Mouse (Mus musculus) forebrain, postnatal 0 days (tissue): ENCODE measurements around the gene Adcy3. TPM values are rescaled to one million over a fixed set of nuclear protein-coding genes. Genes with fewer than 3 reads are reported as not detected.

ENCODE experiments used
- ATAC-seq: fragments of 200-750 bp; cut with Nextera tagmentation; 2 replicates; pipeline ENCODE4 v1.8.0; 2017; ENCODE audit warnings: mild to moderate bottlenecking, moderate library complexity
- DNase-seq: peaks from one replicate; pipeline ENCODE4 v3.0.0-alpha.2; 2015
- H3K27ac ChIP-seq: fragments of 300-500 bp; sonication (generic); 2 replicates; pipeline ENCODE4 v1.5.1; 2014; ENCODE audit warnings: low read depth, mild to moderate bottlenecking, antibody characterized with exemption, low read length, moderate library complexity, mixed read lengths
- H3K27me3 ChIP-seq: fragments of 300-500 bp; sonication (generic); 2 replicates; pipeline ENCODE4 v1.6.1; 2014; ENCODE audit warnings: mild to moderate bottlenecking, low read length, mixed read lengths; ENCODE audit not compliant: insufficient read depth
- H3K36me3 ChIP-seq: fragments of 300-500 bp; sonication (generic); 2 replicates; pipeline ENCODE4 v1.6.1; 2014; ENCODE audit warnings: mild to moderate bottlenecking, moderate library complexity; ENCODE audit not compliant: insufficient read depth
- H3K4me1 ChIP-seq: fragments of 300-500 bp; sonication (generic); 2 replicates; pipeline ENCODE4 v1.6.1; 2014; ENCODE audit warnings: antibody characterized with exemption; ENCODE audit not compliant: insufficient read depth
- H3K4me2 ChIP-seq: fragments of 300-500 bp; sonication (generic); 2 replicates; pipeline ENCODE4 v1.6.1; 2014; ENCODE audit warnings: low read depth, mild to moderate bottlenecking, moderate library complexity
- H3K4me3 ChIP-seq: fragments of 300-500 bp; sonication (generic); 2 replicates; pipeline ENCODE4 v1.5.1; 2014; ENCODE audit warnings: low read depth, low read length, mixed read lengths
- H3K9ac ChIP-seq: fragments of 300-500 bp; sonication (generic); 2 replicates; pipeline ENCODE4 v1.6.1; 2014; ENCODE audit warnings: mild to moderate bottlenecking
- H3K9me3 ChIP-seq: fragments of 300-500 bp; sonication (generic); 2 replicates; pipeline ENCODE4 v1.6.1; 2016; ENCODE audit warnings: low read length
- CTCF ChIP-seq: sonication (generic); IDR thresholded peaks from 2 replicates; pipeline ENCODE4 v1.5.1; 2016; ENCODE audit warnings: antibody characterized with exemption, control low read depth, low read depth
- WGBS: fragments of 180-500 bp; shearing (Covaris S2); extraction: QIAGEN DNeasy Blood & Tissue Kit; methylation state at CpG from one replicate; pipeline ENCODE4 v1.1.7; 2014; 5-methylcytosine and 5-hydroxymethylcytosine counted together
- polyA plus RNA-seq: library from polyadenylated mRNA; unstranded; fragments of >200 nt; fragmentation: Nextera tagmentation; extraction: Ambion mirVana; gene quantifications from 2 replicates; pipeline ENCODE4 v1.2.1, GENCODE M21; 2015
- total RNA-seq: library from RNA; depleted of rRNA; stranded (reverse); fragments of >200 nt; gene quantifications from 2 replicates; pipeline ENCODE4 v1.2.3, GENCODE M21; 2014

Adcy3 gene
- total and polyA plus RNA-seq, 2 experiments from 2014 or later: 10.2 to 29.7 TPM

DNA sequence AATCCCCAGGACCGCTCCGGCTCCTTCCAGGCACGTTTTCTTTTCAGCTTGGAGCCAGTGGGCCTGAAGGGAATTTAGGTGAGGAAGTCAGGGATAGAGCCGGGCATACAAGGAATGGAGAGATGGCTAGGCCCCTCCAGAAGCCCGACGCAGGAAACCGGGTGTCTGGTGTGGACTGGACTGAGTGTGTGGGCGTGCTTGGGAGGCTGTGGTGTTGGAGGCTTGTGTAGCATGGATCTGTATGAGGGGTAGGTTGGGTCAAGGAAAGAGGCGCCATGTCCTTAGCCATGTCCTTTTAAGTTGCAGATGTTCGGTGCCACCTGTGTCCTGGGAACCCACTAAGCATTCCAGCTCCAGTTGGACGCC is 927 bp downstream of the Adcy3 start:
- no peaks in the 10 kb centered on the region for H3K27me3 ChIP-seq
- peak overlapping the region; percentile 61 for H3K4me3 ChIP-seq
- peaks cover 20% of the 10 kb centered on the region for H3K4me1 ChIP-seq
- peak overlapping the region; percentile 82 for H3K27ac ChIP-seq
- 29% methylated on average over 11 of the region's 11 CpGs for WGBS
- TF ChIP-seq CTCF: no peak
- H3K36me3 ChIP-seq: 0 out of 2 replicates have a peak, but pooled peaks cover 8% of the 10 kb centered on the region
- peak overlapping the region; percentile 74 for H3K9ac ChIP-seq
- no peak for DNase-seq
- no peaks in the 10 kb centered on the region for H3K9me3 ChIP-seq
- H3K4me2 ChIP-seq: peak overlapping the region; percentile 83
- no peak; the same call in 1 of the 2 replicates for ATAC-seq

DNA sequence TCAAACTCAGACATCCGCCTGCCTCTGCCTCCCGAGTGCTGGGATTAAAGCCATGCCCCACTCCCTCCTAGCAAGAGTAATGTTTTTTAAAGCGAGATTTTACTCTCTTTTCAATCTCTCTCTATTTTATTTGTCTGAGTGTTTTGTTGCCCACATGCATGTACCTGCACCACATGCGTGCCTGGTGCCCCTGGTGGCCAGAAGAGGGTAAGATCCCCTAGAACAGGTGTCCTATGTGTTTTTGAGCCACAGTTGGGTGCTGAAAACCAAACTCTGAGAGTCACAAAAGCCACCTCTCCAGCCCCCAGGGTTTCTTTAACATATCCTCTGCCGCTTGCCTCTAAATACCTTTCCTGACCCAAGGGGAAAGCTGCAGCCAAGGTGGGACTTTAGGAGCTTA is 10.3 kb downstream of the Adcy3 start:
- H3K27ac ChIP-seq: no peak overlapping the region
- H3K4me3 ChIP-seq: no peak overlapping the region
- no peaks in the 10 kb centered on the region for H3K27me3 ChIP-seq
- DNase-seq: no peak
- H3K9me3 ChIP-seq: no peaks in the 10 kb centered on the region
- H3K9ac ChIP-seq: no peak overlapping the region
- no peaks in the 10 kb centered on the region for H3K4me1 ChIP-seq
- no peak overlapping the region for H3K4me2 ChIP-seq
- no peak for ATAC-seq
- H3K36me3 ChIP-seq: peaks cover 12% of the 10 kb centered on the region; the same call in 1 of the 2 replicates
- 0 out of 2 replicates have a peak, but pooled peaks have one; percentile 5 for TF ChIP-seq CTCF
- 92% methylated on average over 5 of the region's 5 CpGs for WGBS

DNA sequence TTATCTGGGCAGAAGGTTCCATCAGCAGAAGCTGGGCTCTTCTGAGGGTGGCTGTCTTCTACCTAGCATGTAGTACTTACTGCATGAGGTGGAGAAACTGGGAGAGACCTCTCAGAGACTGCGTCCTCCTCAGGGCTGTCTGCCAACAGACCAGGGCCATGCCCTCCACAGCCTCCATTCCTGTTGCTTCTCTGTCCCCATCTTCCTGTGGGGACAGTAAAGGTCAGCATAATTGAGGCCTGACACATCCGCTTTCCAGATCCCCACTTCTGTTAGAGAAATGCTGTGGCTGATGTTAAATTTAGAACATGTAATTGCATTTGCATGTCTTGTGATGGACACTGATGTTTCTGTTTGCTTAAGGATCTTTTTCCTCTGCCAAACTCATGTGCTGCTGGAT is 18.0 kb downstream of the Adcy3 start:
- no peak for TF ChIP-seq CTCF
- no peak overlapping the region for H3K4me3 ChIP-seq
- 89% methylated on average over 2 of the region's 2 CpGs for WGBS
- H3K27ac ChIP-seq: no peak overlapping the region
- DNase-seq: no peak
- no peak overlapping the region for H3K9ac ChIP-seq
- H3K4me2 ChIP-seq: no peak overlapping the region
- no peaks in the 10 kb centered on the region for H3K9me3 ChIP-seq
- H3K27me3 ChIP-seq: no peaks in the 10 kb centered on the region
- no peaks in the 10 kb centered on the region for H3K4me1 ChIP-seq
- H3K36me3 ChIP-seq: no peaks in the 10 kb centered on the region
- no peak for ATAC-seq

DNA sequence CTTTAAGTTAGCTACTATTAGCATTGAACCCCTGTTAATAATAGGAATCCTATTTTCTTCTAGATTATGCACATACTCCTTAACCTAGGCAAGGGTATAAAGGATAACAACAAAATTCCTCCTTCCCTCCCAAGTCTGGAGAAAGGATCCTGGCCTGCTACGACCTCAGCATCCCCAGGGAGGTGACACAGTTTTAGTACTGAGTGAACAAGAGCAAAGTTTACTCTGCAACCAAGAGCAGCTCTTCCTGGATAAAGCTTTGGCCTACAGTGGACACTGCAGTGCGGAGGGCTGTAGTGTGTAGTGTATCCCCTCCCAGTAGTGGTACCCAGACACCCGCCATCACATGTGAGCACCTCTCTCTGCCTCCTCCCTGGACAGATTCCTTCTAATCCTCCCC is 19.1 kb downstream of the Adcy3 start:
- TF ChIP-seq CTCF: no peak
- no peak overlapping the region for H3K27ac ChIP-seq
- H3K4me1 ChIP-seq: no peaks in the 10 kb centered on the region
- 92% methylated on average over 3 of the region's 3 CpGs for WGBS
- H3K36me3 ChIP-seq: no peaks in the 10 kb centered on the region
- no peak overlapping the region for H3K9ac ChIP-seq
- no peaks in the 10 kb centered on the region for H3K27me3 ChIP-seq
- no peak overlapping the region for H3K4me2 ChIP-seq
- H3K9me3 ChIP-seq: no peaks in the 10 kb centered on the region
- ATAC-seq (no peak), DNase-seq (no peak)
- no peak overlapping the region for H3K4me3 ChIP-seq

DNA sequence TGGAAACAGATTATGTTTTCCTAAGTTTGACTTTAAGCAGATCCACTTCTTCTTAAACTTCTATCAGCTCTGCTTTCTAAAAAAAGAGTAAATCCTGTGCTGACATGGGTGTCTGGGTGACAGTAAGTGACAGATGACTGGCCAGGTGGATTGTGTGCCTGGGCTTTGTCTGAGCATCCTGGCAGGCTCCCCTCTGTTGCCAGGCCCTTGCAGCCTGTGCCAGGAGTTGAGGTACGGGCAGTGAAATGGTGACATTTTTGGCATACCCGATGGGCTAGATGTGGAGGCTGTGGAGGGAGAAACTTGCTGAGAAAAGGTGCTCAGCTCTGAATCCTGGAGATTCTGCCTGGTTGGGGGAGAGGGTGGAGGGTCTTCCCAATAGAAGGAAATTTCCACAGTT is 24.6 kb downstream of the Adcy3 start:
- TF ChIP-seq CTCF: no peak
- ATAC-seq (no peak), DNase-seq (no peak)
- no peaks in the 10 kb centered on the region for H3K27me3 ChIP-seq
- 56% methylated on average over 2 of the region's 2 CpGs for WGBS
- no peak overlapping the region for H3K4me3 ChIP-seq
- H3K9ac ChIP-seq: no peak overlapping the region
- no peaks in the 10 kb centered on the region for H3K4me1 ChIP-seq
- no peak overlapping the region for H3K4me2 ChIP-seq
- H3K36me3 ChIP-seq: no peaks in the 10 kb centered on the region
- no peaks in the 10 kb centered on the region for H3K9me3 ChIP-seq
- H3K27ac ChIP-seq: no peak overlapping the region

DNA sequence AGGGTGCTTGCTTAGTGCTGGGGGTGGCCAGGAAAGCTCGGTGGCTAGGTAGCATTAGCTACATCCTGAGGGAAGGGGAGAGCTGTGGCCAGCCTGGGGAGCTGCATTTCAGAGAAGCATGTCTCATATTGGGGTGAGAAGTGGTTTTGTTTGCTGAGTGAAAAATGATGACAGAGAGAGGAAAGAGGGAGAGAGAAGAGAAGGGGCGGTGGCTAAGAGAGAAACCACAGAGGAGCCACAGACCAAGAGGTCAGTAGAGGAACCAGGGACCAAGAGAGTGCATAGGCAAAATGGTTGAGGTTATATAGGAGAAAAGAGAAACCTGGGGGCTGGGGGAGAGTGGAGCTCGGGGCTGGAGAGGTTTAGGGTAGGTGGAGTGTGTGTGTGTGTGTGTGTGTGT is 25.3 kb downstream of the Adcy3 start:
- Histone ChIP-seq H3K36me3 (no peaks in the 10 kb centered on the region), H3K4me3 (no peak overlapping the region), H3K27me3 (no peaks in the 10 kb centered on the region), H3K4me1 (no peaks in the 10 kb centered on the region), H3K4me2 (no peak overlapping the region), H3K9ac (no peak overlapping the region), H3K27ac (no peak overlapping the region), H3K9me3 (no peaks in the 10 kb centered on the region)
- 96% methylated on average over 3 of the region's 3 CpGs for WGBS
- ATAC-seq: no peak
- TF ChIP-seq CTCF: no peak
- no peak for DNase-seq

DNA sequence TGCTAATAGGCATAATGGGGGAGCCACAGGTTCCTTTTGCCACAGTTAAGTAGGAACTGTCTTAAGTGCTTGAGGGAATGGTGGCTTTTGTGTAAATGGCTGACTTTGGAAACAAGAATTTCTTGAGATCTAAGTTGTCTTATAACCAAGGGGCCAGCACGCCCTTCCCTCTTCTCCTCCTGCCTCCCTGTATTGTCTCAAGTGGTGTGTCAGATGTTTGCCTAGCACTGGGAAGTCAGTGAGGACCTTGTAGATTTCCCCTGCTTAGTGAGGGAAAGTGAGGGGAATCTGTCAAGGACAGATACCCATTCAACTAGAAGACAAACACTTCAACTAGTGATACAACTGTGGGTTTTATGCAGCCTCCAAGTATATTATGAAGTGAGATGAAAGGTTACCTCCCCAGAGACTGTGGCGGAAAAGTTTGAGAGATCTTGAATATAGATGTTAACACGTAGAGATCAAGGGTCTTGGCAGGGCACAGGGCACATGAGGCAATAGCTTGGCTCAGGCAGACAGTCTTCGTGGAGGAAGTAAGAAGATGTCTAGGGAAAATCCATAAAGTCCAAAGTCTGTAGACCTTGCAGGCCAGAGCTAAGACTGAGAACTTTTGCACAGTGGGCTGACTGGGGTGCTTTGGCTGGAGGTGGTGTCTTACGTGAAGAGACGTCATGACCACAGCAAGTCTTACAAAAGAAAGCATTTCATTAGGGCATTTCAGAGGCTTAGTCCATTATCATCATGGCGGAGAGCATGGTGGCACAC is 26.1 kb downstream of the Adcy3 start:
- 89% methylated on average over 7 of the region's 7 CpGs for WGBS
- H3K9me3 ChIP-seq: no peaks in the 10 kb centered on the region
- no peaks in the 10 kb centered on the region for H3K27me3 ChIP-seq
- no peak overlapping the region for H3K27ac ChIP-seq
- TF ChIP-seq CTCF: no peak
- ATAC-seq (no peak), DNase-seq (no peak)
- no peak overlapping the region for H3K4me2 ChIP-seq
- no peaks in the 10 kb centered on the region for H3K4me1 ChIP-seq
- H3K4me3 ChIP-seq: no peak overlapping the region
- H3K9ac ChIP-seq: no peak overlapping the region
- no peaks in the 10 kb centered on the region for H3K36me3 ChIP-seq
